Mouse (Mus musculus) neural tube, embryonic 15.5 days (tissue): ENCODE data around the gene Mtrr. TPM values are rescaled to one million over a fixed set of nuclear protein-coding genes. Genes with fewer than 3 reads are reported as not detected.
A peak's percentile ranks its signal among the peaks of the same experiment; 100 is the strongest.

ENCODE experiments used
- ATAC-seq: fragments of 200-750 bp; cut with Nextera tagmentation; 2 replicates; pipeline ENCODE4 v1.8.0; 2017; ENCODE audit warnings: mild to moderate bottlenecking, moderate TSS enrichment, moderate library complexity; ENCODE audit not compliant: low FRiP score
- H3K27ac ChIP-seq: fragments of 300-500 bp; sonication (generic); replicated peaks from 2 replicates; pipeline ENCODE4 v1.5.1; 2015; ENCODE audit warnings: mild to moderate bottlenecking, inconsistent platforms
- H3K27me3 ChIP-seq: fragments of 300-500 bp; sonication (generic); replicated peaks from 2 replicates; pipeline ENCODE4 v1.6.1; 2015; ENCODE audit warnings: inconsistent platforms
- H3K36me3 ChIP-seq: fragments of 300-500 bp; sonication (generic); 2 replicates; pipeline ENCODE4 v1.6.1; 2015; ENCODE audit warnings: inconsistent platforms
- H3K4me1 ChIP-seq: fragments of 300-500 bp; sonication (generic); 2 replicates; pipeline ENCODE4 v1.6.1; 2015; ENCODE audit warnings: inconsistent platforms
- H3K4me2 ChIP-seq: fragments of 300-500 bp; sonication (generic); 2 replicates; pipeline ENCODE4 v1.6.1; 2015; ENCODE audit warnings: inconsistent platforms, mild to moderate bottlenecking, moderate library complexity
- H3K4me3 ChIP-seq: fragments of 300-500 bp; sonication (generic); replicated peaks from 2 replicates; pipeline ENCODE4 v1.5.1; 2015; ENCODE audit warnings: mild to moderate bottlenecking, inconsistent platforms
- H3K9ac ChIP-seq: fragments of 300-500 bp; sonication (generic); replicated peaks from 2 replicates; pipeline ENCODE4 v1.6.1; 2015; ENCODE audit warnings: mild to moderate bottlenecking, inconsistent platforms
- H3K9me3 ChIP-seq: fragments of 300-500 bp; sonication (generic); replicated peaks from 2 replicates; pipeline ENCODE4 v1.6.1; 2016; ENCODE audit warnings: inconsistent platforms
- WGBS: fragments of 180-500 bp; shearing (Covaris S2); methylation state at CpG from one replicate; pipeline ENCODE4 v1.1.7; 2015; ENCODE audit warnings: mixed read lengths; 5-methylcytosine and 5-hydroxymethylcytosine counted together
- polyA plus RNA-seq: library from polyadenylated mRNA; unstranded; fragments of >200 nt; fragmentation: Nextera tagmentation; extraction: Ambion mirVana; gene quantifications from 2 replicates; pipeline ENCODE4 v1.2.1, GENCODE M21; 2015

The Mtrr gene
- polyA plus RNA-seq, 1 experiment from 2014 or later, result 14.5 TPM

DNA sequence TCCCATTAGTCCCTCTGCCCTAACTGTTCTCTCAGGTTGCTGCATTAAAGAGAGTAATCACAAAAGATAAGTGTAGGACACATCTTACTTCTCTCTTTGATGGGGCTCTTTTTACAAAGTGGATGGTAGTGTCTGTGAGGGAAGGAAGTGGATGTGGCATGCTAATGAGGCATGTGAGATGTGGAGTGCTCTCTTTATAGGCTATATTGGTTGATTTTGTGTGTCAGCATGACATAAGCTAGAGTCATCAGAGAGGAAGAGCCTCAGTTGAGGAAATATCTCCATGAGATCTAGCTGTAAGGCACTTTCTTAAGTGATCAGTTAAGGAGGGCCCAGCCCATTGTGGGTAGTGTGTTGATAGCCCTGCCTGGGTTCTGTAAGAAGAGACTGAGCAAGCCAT, 6.4 kb upstream of the Mtrr start:
- Histone ChIP-seq H3K4me3 (no peak overlapping the region), H3K36me3 (peaks cover 91% of the 10 kb centered on the region), H3K27me3 (no peaks in the 10 kb centered on the region)

DNA sequence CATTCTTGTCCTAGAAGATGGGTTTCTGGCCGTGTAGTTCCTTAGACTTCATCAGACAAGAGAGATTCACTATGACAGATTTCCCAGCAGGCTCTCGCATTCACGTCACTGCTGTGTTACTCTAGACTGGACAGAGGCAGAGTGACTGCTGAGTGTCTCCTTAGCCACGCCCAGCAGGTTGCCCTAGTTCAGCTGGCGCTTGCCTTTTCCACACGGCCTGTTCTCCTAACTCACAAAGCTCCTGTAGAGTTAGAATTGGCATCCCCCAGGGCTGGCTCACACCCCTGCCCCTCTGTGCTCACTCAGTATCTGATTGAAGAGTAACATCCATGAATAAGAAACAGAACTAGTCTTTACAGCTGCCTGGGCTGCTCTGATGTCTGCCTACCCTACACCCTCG, 3.5 kb upstream of the Mtrr start:
- H3K27ac ChIP-seq, result no peak overlapping the region
- H3K4me3 ChIP-seq, result no peak overlapping the region
- no peaks in the 10 kb centered on the region for H3K27me3 ChIP-seq
- no peak for ATAC-seq
- no peak overlapping the region for H3K9ac ChIP-seq
- no peak overlapping the region for H3K4me2 ChIP-seq
- H3K4me1 ChIP-seq, result peaks cover 26% of the 10 kb centered on the region
- WGBS, result 86% methylated on average over 7 of the region's 7 CpGs
- H3K36me3 ChIP-seq, result peaks cover 64% of the 10 kb centered on the region
- no peaks in the 10 kb centered on the region for H3K9me3 ChIP-seq

More for the DNA sequence above, 6.4 kb upstream of the Mtrr start:
- Histone ChIP-seq H3K4me2 (no peak overlapping the region), H3K27ac (no peak overlapping the region), H3K9me3 (no peaks in the 10 kb centered on the region), H3K4me1 (0 out of 2 replicates have a peak, but pooled peaks cover 7% of the 10 kb centered on the region), H3K9ac (no peak overlapping the region)
- ATAC-seq, result no peak

DNA sequence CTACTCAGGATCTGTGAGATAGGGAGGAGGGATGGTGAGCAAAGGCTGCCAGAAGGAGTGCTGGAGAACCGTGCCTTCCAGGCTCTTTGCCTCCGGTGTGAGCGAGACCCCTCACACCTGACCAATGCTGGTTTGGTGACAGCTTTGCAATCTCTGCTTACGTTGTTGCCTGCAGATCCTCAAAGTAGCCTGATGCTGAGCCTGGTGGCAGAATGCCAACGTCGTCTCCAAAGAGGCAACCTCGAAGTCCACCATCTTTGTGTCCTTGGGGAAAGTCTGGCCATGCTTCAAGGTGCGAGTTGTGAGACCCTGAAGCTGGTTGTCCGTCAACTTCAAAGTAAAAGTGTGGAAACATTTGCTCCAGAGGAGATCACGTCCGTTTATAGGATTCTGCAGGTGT, 2.0 kb upstream of the Mtrr start:
- H3K4me1 ChIP-seq, result peaks cover 28% of the 10 kb centered on the region
- H3K36me3 ChIP-seq, result peaks cover 51% of the 10 kb centered on the region

GRCm38 (mm10) chr13:68582517-68582780, 500 bp upstream of the Mtrr start:
- H3K4me2 ChIP-seq, result peak overlapping the region; percentile 92
- peaks cover 43% of the 10 kb centered on the region for H3K36me3 ChIP-seq
- WGBS, result under 1% methylated on average over 11 of the region's 11 CpGs
- peak overlapping the region; percentile 86 for H3K27ac ChIP-seq
- H3K27me3 ChIP-seq, result no peaks in the 10 kb centered on the region
- peaks cover 28% of the 10 kb centered on the region for H3K4me1 ChIP-seq
- peak overlapping the region; percentile 78 for H3K9ac ChIP-seq
- H3K9me3 ChIP-seq, result no peaks in the 10 kb centered on the region
- peak overlapping the region; percentile 95 for H3K4me3 ChIP-seq
- peak; percentile 18 for ATAC-seq

More for the DNA sequence above, 2.0 kb upstream of the Mtrr start:
- Histone ChIP-seq H3K27ac (no peak overlapping the region), H3K27me3 (no peaks in the 10 kb centered on the region), H3K9ac (no peak overlapping the region), H3K4me3 (no peak overlapping the region), H3K9me3 (no peaks in the 10 kb centered on the region), H3K4me2 (no peak overlapping the region)
- no peak for ATAC-seq
- 97% methylated on average over 11 of the region's 11 CpGs for WGBS

- Histone ChIP-seq H3K4me2 (peak overlapping the region; percentile 92), H3K9me3 (no peaks in the 10 kb centered on the region), H3K4me1 (peaks cover 28% of the 10 kb centered on the region), H3K27me3 (no peaks in the 10 kb centered on the region), H3K4me3 (peak overlapping the region; percentile 95), H3K36me3 (peaks cover 45% of the 10 kb centered on the region), H3K9ac (peak overlapping the region; percentile 68), H3K27ac (peak overlapping the region; percentile 86)
- 27% methylated on average over 14 of the region's 14 CpGs for WGBS
- no peak; the same call in 1 of the 2 replicates for ATAC-seq
Observed at GRCm38 (mm10) chr13:68581086-68581740, 736 bp downstream of the Mtrr start.

- H3K9me3 ChIP-seq, result no peaks in the 10 kb centered on the region
- no peak overlapping the region for H3K27ac ChIP-seq
- ATAC-seq, result no peak
- no peak overlapping the region for H3K4me3 ChIP-seq
- 91% methylated on average over 7 of the region's 7 CpGs for WGBS
- no peak overlapping the region for H3K4me2 ChIP-seq
- peaks cover 25% of the 10 kb centered on the region for H3K36me3 ChIP-seq
- H3K9ac ChIP-seq, result no peak overlapping the region
- H3K4me1 ChIP-seq, result peaks cover 23% of the 10 kb centered on the region
- H3K27me3 ChIP-seq, result no peaks in the 10 kb centered on the region
Observed at GRCm38 (mm10) chr13:68577945-68578344, 4.0 kb downstream of the Mtrr start.

DNA sequence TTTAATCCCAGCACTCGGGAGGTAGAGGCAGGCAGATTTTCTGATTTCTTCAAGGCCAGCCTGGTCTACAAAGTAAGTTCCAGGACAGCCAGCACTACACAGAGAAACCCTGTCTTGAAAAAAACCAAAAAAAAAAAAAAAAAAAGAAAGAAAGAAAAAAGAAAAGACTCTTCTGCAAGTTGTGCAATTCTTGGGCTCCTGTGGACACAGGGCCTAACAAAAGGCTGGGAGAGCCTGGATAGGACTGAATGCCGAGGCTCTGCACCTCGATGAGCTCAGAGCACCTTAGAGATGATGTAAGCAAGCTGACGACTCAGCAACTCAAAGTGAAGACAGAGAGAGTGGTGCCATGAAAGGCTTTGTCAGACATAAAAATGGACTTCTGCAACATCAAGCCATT, 7.6 kb downstream of the Mtrr start:
- H3K4me3 ChIP-seq, result no peak overlapping the region
- H3K27ac ChIP-seq, result no peak overlapping the region
- no peak overlapping the region for H3K4me2 ChIP-seq
- WGBS, result 74% methylated on average over 4 of the region's 4 CpGs
- no peak overlapping the region for H3K9ac ChIP-seq
- peaks cover 44% of the 10 kb centered on the region for H3K36me3 ChIP-seq
- no peak for ATAC-seq
- no peaks in the 10 kb centered on the region for H3K9me3 ChIP-seq
- peaks cover 7% of the 10 kb centered on the region for H3K4me1 ChIP-seq
- H3K27me3 ChIP-seq, result no peaks in the 10 kb centered on the region

- H3K4me3 ChIP-seq, result no peak overlapping the region
- no peak overlapping the region for H3K9ac ChIP-seq
- 38% methylated on average over 10 of the region's 10 CpGs for WGBS
- peaks cover 7% of the 10 kb centered on the region for H3K4me1 ChIP-seq
- no peaks in the 10 kb centered on the region for H3K9me3 ChIP-seq
- peaks cover 42% of the 10 kb centered on the region for H3K36me3 ChIP-seq
- no peak overlapping the region for H3K27ac ChIP-seq
- ATAC-seq, result no peak
- H3K27me3 ChIP-seq, result no peaks in the 10 kb centered on the region
- H3K4me2 ChIP-seq, result no peak overlapping the region
Observed at GRCm38 (mm10) chr13:68572966-68573913, 8.7 kb downstream of the Mtrr start.

DNA sequence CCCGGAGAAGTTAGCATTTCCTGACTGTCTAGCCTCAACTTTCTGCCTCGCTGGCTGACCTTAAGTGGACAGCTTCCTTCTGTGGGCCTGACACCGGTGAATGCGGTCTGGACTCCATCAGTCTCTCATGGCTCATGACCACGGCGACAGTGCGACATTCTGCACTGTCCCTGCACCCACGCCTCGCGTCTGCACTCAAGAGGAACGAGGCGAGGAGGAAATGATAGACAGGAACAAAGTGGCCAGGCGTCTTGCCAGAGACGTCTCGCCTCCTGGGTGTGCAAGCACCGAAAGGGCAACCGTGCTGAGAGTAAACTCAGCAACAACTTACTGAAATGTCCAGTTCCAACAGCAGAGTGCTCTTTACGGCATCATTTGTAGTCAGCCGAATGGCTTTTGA, 9.7 kb downstream of the Mtrr start:
- WGBS, result 92% methylated on average over 19 of the region's 19 CpGs
- H3K9me3 ChIP-seq, result no peaks in the 10 kb centered on the region
- H3K36me3 ChIP-seq, result peaks cover 42% of the 10 kb centered on the region
- no peak overlapping the region for H3K27ac ChIP-seq
- ATAC-seq, result no peak
- no peaks in the 10 kb centered on the region for H3K27me3 ChIP-seq
- peaks cover 7% of the 10 kb centered on the region for H3K4me1 ChIP-seq
- no peak overlapping the region for H3K4me2 ChIP-seq
- H3K4me3 ChIP-seq, result no peak overlapping the region
- no peak overlapping the region for H3K9ac ChIP-seq

DNA sequence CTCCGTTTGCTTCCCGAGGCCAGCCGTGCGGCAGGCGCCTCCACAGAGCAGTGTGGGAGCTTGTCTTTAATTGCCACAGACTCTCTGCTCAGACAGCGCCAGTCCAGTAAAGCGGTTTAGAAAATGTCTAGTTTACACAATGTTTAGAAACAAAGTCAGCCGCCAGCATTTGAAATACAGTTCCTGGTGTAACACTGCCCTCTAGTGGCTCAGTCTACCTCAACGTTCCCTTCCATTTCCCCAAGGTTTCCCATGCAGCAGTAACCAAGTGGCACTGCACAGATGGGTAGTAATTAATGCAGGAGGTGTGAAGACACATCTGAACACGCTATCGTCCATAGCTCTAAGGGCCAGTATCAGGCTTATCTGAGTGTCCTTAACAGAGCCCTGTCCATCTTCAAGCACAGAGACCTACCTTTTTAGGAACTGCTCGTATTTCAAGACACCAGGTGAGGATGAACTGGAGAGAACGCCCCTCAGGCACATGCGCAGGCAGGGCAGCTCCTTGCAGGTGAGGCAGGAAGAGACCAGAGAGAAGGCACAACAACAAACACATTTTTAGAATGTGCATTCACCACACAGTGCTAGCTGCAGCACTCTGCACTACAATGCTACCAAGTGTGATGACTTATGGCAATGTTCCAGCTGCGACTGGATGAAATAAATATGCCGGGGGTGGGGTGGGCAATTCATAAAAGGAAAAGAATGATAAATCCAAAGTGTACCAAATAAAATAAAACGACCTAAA, 12.2 kb downstream of the Mtrr start:
- ATAC-seq, result peak; percentile 63
- WGBS, result 66% methylated on average over 17 of the region's 17 CpGs
- H3K4me1 ChIP-seq, result peaks cover 7% of the 10 kb centered on the region
- H3K27ac ChIP-seq, result no peak overlapping the region
- no peaks in the 10 kb centered on the region for H3K27me3 ChIP-seq
- peaks cover 57% of the 10 kb centered on the region for H3K36me3 ChIP-seq
- H3K4me2 ChIP-seq, result no peak overlapping the region
- H3K9ac ChIP-seq, result no peak overlapping the region
- H3K9me3 ChIP-seq, result no peaks in the 10 kb centered on the region
- H3K4me3 ChIP-seq, result no peak overlapping the region

DNA sequence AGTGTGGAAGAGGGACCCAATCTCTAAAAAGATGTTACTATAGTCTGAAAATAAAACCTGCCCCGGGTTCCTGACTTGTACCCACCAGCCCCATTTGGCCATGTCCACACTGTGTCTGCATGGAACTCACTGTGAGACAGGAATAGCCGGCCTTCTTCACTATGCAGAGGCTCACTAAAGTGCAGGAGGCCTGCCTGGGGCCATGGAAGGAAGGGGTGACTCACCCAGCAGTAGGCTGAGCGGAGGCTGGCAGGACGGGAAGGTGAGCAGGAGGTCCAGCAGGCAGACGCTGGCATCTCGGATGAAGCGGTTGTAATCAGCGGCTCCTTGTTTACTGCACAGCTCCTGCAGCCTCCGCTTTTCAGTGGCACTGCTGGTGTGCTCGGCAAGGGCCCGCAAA, 13.4 kb downstream of the Mtrr start:
- 93% methylated on average over 11 of the region's 11 CpGs for WGBS
- Histone ChIP-seq H3K9me3 (no peaks in the 10 kb centered on the region), H3K27me3 (no peaks in the 10 kb centered on the region), H3K4me1 (peaks cover 7% of the 10 kb centered on the region), H3K4me2 (no peak overlapping the region), H3K36me3 (peaks cover 65% of the 10 kb centered on the region), H3K27ac (no peak overlapping the region), H3K9ac (no peak overlapping the region), H3K4me3 (no peak overlapping the region)
- no peak for ATAC-seq
